Mouse (Mus musculus) erythroblast, embryonic 14.5 days (primary cell): ENCODE results near the gene Fbxl17.

Experiments
- GATA1 ChIP-seq: IDR thresholded peaks from 2 replicates; pipeline ENCODE4 v1.6.1; 2012; ENCODE audit warnings: low read length, inconsistent platforms, mixed read lengths
- TAL1 ChIP-seq: IDR thresholded peaks from 3 replicates; pipeline ENCODE4 v1.6.1; 2012; ENCODE audit warnings: low read length, inconsistent platforms, mixed read lengths

DNA sequence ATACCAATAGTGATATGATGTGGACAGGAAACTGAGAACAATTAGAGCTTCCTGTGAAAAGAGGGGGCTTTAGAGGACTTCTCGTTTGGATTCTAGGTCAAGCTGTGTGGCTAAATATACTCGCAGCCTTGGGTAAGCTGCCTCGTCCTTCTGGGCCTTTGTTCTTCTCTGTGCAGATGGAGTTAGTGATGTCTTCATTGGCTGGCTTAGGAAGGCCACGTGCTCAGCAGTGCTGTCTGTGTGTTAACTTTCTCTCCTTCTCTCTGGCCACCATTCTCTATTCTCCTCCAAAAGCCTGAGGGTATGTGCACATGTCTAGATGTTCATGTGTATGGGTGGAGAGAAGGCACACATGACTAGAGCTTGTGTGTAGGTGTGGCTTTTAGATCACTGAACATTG, 470.7 kb downstream of the Fbxl17 start:
- no peak for TF ChIP-seq TAL1
- TF ChIP-seq GATA1 = no peak
